Mouse (Mus musculus) kidney, postnatal 0 days (tissue): ENCODE data around the gene Srsf3. TPM values are rescaled to one million over a fixed set of nuclear protein-coding genes. Genes with fewer than 3 reads are reported as not detected.

Experiments used
- ATAC-seq: fragments of 200-750 bp; cut with Nextera tagmentation; replicated peaks from 2 replicates; pipeline ENCODE4 v1.8.0; 2017; ENCODE audit warnings: low read depth, moderate number of reproducible peaks, moderate TSS enrichment, moderate library complexity; ENCODE audit not compliant: low FRiP score
- DNase-seq: peaks from one replicate; pipeline ENCODE4 v3.0.0-alpha.2; 2016; ENCODE audit warnings: low spot score
- H3K27ac ChIP-seq: fragments of 300-500 bp; sonication (generic); 2 replicates; pipeline ENCODE4 v1.5.1; 2014; ENCODE audit warnings: mild to moderate bottlenecking
- H3K27me3 ChIP-seq: fragments of 300-500 bp; sonication (generic); 2 replicates; pipeline ENCODE4 v1.6.1; 2014; ENCODE audit warnings: low read length, mixed read lengths; ENCODE audit not compliant: insufficient read depth
- H3K36me3 ChIP-seq: fragments of 300-500 bp; sonication (generic); 2 replicates; pipeline ENCODE4 v1.6.1; 2014; ENCODE audit warnings: low read length, mixed read lengths; ENCODE audit not compliant: insufficient read depth
- H3K4me1 ChIP-seq: fragments of 300-500 bp; sonication (generic); replicated peaks from 2 replicates; pipeline ENCODE4 v1.6.1; 2014; ENCODE audit warnings: antibody characterized with exemption, low read length, mixed read lengths; ENCODE audit not compliant: insufficient read depth
- H3K4me2 ChIP-seq: fragments of 300-500 bp; sonication (generic); 2 replicates; pipeline ENCODE4 v1.6.1; 2014; ENCODE audit warnings: mild to moderate bottlenecking, low read length, moderate library complexity, mixed read lengths
- H3K4me3 ChIP-seq: fragments of 300-500 bp; sonication (generic); replicated peaks from 2 replicates; pipeline ENCODE4 v1.5.1; 2014; ENCODE audit warnings: low read depth, low read length
- H3K9ac ChIP-seq: fragments of 300-500 bp; sonication (generic); 2 replicates; pipeline ENCODE4 v1.6.1; 2014; ENCODE audit warnings: low read depth, low read length
- H3K9me3 ChIP-seq: fragments of 300-500 bp; sonication (generic); replicated peaks from 2 replicates; pipeline ENCODE4 v1.6.1; 2016; ENCODE audit warnings: low read length, inconsistent platforms, mixed read lengths
- CTCF ChIP-seq: IDR thresholded peaks from 2 replicates; pipeline ENCODE4 v1.5.1; 2016; ENCODE audit warnings: antibody characterized with exemption, low read depth, mild to moderate bottlenecking, moderate library complexity
- WGBS: fragments of 180-500 bp; shearing (Covaris S2); extraction: QIAGEN DNeasy Blood & Tissue Kit; methylation state at CpG from one replicate; pipeline ENCODE4 v1.1.7; 2014; 5-methylcytosine and 5-hydroxymethylcytosine counted together
- polyA plus RNA-seq: library from polyadenylated mRNA; unstranded; fragments of >200 nt; fragmentation: Nextera tagmentation; extraction: Ambion mirVana; gene quantifications from 2 replicates; pipeline ENCODE4 v1.2.1, GENCODE M21; 2015

Gene Srsf3
- polyA plus RNA-seq, 1 experiment from 2014 or later, result 456 TPM

- 0 out of 2 replicates have a peak overlapping the region, but pooled peaks have one; percentile 16 for H3K4me2 ChIP-seq
- WGBS, result 18% methylated on average over 14 of the region's 14 CpGs
- H3K27ac ChIP-seq, result no peak overlapping the region
- no peak overlapping the region for H3K9ac ChIP-seq
- H3K4me3 ChIP-seq, result no peak overlapping the region
- no peaks in the 10 kb centered on the region for H3K9me3 ChIP-seq
- H3K36me3 ChIP-seq, result peaks cover 6% of the 10 kb centered on the region; the same call in 1 of the 2 replicates
- peaks cover 12% of the 10 kb centered on the region; the same call in 1 of the 2 replicates for H3K4me1 ChIP-seq
- H3K27me3 ChIP-seq, result no peaks in the 10 kb centered on the region
- ATAC-seq, result no peak
- no peak for TF ChIP-seq CTCF
- no peak for DNase-seq
Measured at GRCm38 (mm10) chr17:29050791-29051190, 18.4 kb downstream of the Srsf3 start.

GRCm38 (mm10) chr17:29053067-29053466, 20.6 kb downstream of the Srsf3 start:
- ATAC-seq, result no peak
- H3K4me2 ChIP-seq, result no peak overlapping the region
- 80% methylated on average over 6 of the region's 6 CpGs for WGBS
- H3K4me1 ChIP-seq, result peaks cover 12% of the 10 kb centered on the region; the same call in 1 of the 2 replicates
- no peak for DNase-seq
- H3K9ac ChIP-seq, result no peak overlapping the region
- H3K4me3 ChIP-seq, result no peak overlapping the region
- H3K27ac ChIP-seq, result no peak overlapping the region
- H3K9me3 ChIP-seq, result no peaks in the 10 kb centered on the region
- no peaks in the 10 kb centered on the region for H3K36me3 ChIP-seq
- TF ChIP-seq CTCF, result no peak
- no peaks in the 10 kb centered on the region for H3K27me3 ChIP-seq

- Histone ChIP-seq H3K9ac (no peak overlapping the region), H3K27me3 (no peaks in the 10 kb centered on the region), H3K4me2 (no peak overlapping the region; the same call in 1 of the 2 replicates), H3K27ac (no peak overlapping the region), H3K4me1 (peaks cover 12% of the 10 kb centered on the region; the same call in 1 of the 2 replicates), H3K9me3 (no peaks in the 10 kb centered on the region), H3K4me3 (no peak overlapping the region), H3K36me3 (no peaks in the 10 kb centered on the region)
- WGBS, result 30% methylated on average over 7 of the region's 7 CpGs
- peak; percentile 73 for DNase-seq
- no peak for TF ChIP-seq CTCF
- no peak for ATAC-seq
Measured at GRCm38 (mm10) chr17:29053841-29054240, 21.4 kb downstream of the Srsf3 start.

- Histone ChIP-seq H3K27ac (no peak overlapping the region), H3K27me3 (no peaks in the 10 kb centered on the region), H3K36me3 (no peaks in the 10 kb centered on the region), H3K4me1 (peaks cover 12% of the 10 kb centered on the region; the same call in 1 of the 2 replicates), H3K9ac (no peak overlapping the region), H3K9me3 (no peaks in the 10 kb centered on the region), H3K4me2 (no peak overlapping the region), H3K4me3 (no peak overlapping the region)
- ATAC-seq, result no peak
- no peak for DNase-seq
- WGBS, result 62% methylated on average over 6 of the region's 6 CpGs
- no peak for TF ChIP-seq CTCF
Measured at GRCm38 (mm10) chr17:29054429-29054828, 22.0 kb downstream of the Srsf3 start.

GRCm38 (mm10) chr17:29055586-29055985, 23.2 kb downstream of the Srsf3 start:
- 39% methylated on average over 5 of the region's 5 CpGs for WGBS
- Histone ChIP-seq H3K27ac (no peak overlapping the region), H3K4me2 (no peak overlapping the region), H3K4me1 (peaks cover 9% of the 10 kb centered on the region; the same call in 1 of the 2 replicates), H3K4me3 (no peak overlapping the region), H3K9me3 (no peaks in the 10 kb centered on the region), H3K36me3 (no peaks in the 10 kb centered on the region), H3K9ac (no peak overlapping the region), H3K27me3 (no peaks in the 10 kb centered on the region)
- ATAC-seq (no peak), DNase-seq (no peak)
- no peak for TF ChIP-seq CTCF

- 17% methylated on average over 7 of the region's 7 CpGs for WGBS
- Histone ChIP-seq H3K27me3 (no peaks in the 10 kb centered on the region), H3K4me2 (peak overlapping the region; percentile 35; the same call in 1 of the 2 replicates), H3K4me1 (peaks cover 7% of the 10 kb centered on the region; the same call in 1 of the 2 replicates), H3K4me3 (no peak overlapping the region), H3K9me3 (no peaks in the 10 kb centered on the region), H3K27ac (peak overlapping the region; percentile 62), H3K36me3 (no peaks in the 10 kb centered on the region), H3K9ac (no peak overlapping the region)
- DNase-seq (peak; percentile 73), ATAC-seq (peak; percentile 27; the same call in 1 of the 2 replicates)
- TF ChIP-seq CTCF, result no peak
Measured at GRCm38 (mm10) chr17:29056207-29056606, 23.8 kb downstream of the Srsf3 start.
